In genomic region chr4:83485250-83485649, GRCm38 (mm10) we compare ENCODE assay signal across 7 mouse cellular contexts. TPM values are rescaled to one million over a fixed set of nuclear protein-coding genes. Genes with fewer than 3 reads are reported as not detected.
A peak's percentile ranks its signal among the peaks of the same experiment; 100 is the strongest.
DNase-seq lines count a peak whose midpoint lies in the region; ATAC-seq and TF ChIP-seq lines count a peak whose summit lies in the region.

No protein-coding gene starts in this region.

- H3K9ac ChIP-seq in lung, embryonic 16.5 days (ENCODE audit: low read length), result peak overlapping the region; percentile 84
- H3K9ac ChIP-seq in limb, embryonic 11.5 days (ENCODE audit: low read length), result peak overlapping the region; percentile 94

- H3K27me3 ChIP-seq in lung, embryonic 16.5 days (ENCODE audit: control insufficient read depth, insufficient read depth, low read depth, low read length), result no peaks in the 10 kb centered on the region
- H3K27me3 ChIP-seq in forebrain, embryonic 10.5 days (ENCODE audit: poor library complexity, severe bottlenecking), result no peaks in the 10 kb centered on the region
- H3K27me3 ChIP-seq in limb, embryonic 11.5 days (ENCODE audit: control insufficient read depth, insufficient read depth, low read length), result no peaks in the 10 kb centered on the region

- peaks cover 6% of the 10 kb centered on the region for H3K36me3 ChIP-seq in lung, embryonic 16.5 days (ENCODE audit: control insufficient read depth, insufficient read depth, low read length)
- peaks cover 45% of the 10 kb centered on the region for H3K36me3 ChIP-seq in forebrain, embryonic 10.5 days (replicated peaks)
- H3K36me3 ChIP-seq in limb, embryonic 11.5 days (ENCODE audit: control insufficient read depth, insufficient read depth, low read length), result peaks cover 5% of the 10 kb centered on the region; the same call in 1 of the 2 replicates

- no peak for TF ChIP-seq CTCF in olfactory bulb, adult 2 months (IDR thresholded peaks at IDR 0.05; ENCODE audit: insufficient read depth, low read depth, low read length)

- H3K9me3 ChIP-seq in lung, embryonic 16.5 days (ENCODE audit: control insufficient read depth, low read length), result no peaks in the 10 kb centered on the region
- H3K9me3 ChIP-seq in forebrain, embryonic 10.5 days, result no peaks in the 10 kb centered on the region
- H3K9me3 ChIP-seq in limb, embryonic 11.5 days (ENCODE audit: control insufficient read depth, low read length), result no peaks in the 10 kb centered on the region

- ATAC-seq in lung, embryonic 16.5 days (ENCODE audit: low read depth), result no peak
- no peak for ATAC-seq in limb, embryonic 11.5 days (ENCODE audit: insufficient number of reproducible peaks, low FRiP score, low TSS enrichment, low read depth)

- H3K4me2 ChIP-seq in lung, embryonic 16.5 days (ENCODE audit: low read depth, low read length), result peak overlapping the region; percentile 57
- H3K4me2 ChIP-seq in limb, embryonic 11.5 days (ENCODE audit: low read depth, severe bottlenecking), result peak overlapping the region; percentile 36

- H3K27ac ChIP-seq in lung, embryonic 16.5 days (ENCODE audit: low read length), result peak overlapping the region; percentile 96; the same call in 1 of the 2 replicates
- H3K27ac ChIP-seq in forebrain, embryonic 10.5 days, result peak overlapping the region; percentile 100
- H3K27ac ChIP-seq in limb, embryonic 11.5 days (replicated peaks; ENCODE audit: low read depth, low read length), result no peak overlapping the region
- peak overlapping the region; percentile 16; the same call in 1 of the 2 replicates for H3K27ac ChIP-seq in olfactory bulb, adult 2 months (ENCODE audit: insufficient read depth, low read depth, low read length)

- peaks cover 9% of the 10 kb centered on the region for H3K4me1 ChIP-seq in lung, embryonic 16.5 days (replicated peaks; ENCODE audit: control insufficient read depth, insufficient read depth, low read length)
- H3K4me1 ChIP-seq in forebrain, embryonic 10.5 days, result peaks cover 53% of the 10 kb centered on the region
- peaks cover 11% of the 10 kb centered on the region for H3K4me1 ChIP-seq in limb, embryonic 11.5 days (ENCODE audit: control insufficient read depth, insufficient read depth, low read length)
- peaks cover 8% of the 10 kb centered on the region; the same call in 1 of the 2 replicates for H3K4me1 ChIP-seq in olfactory bulb, adult 2 months (ENCODE audit: control insufficient read depth, insufficient read depth, low read length)

- peak overlapping the region; percentile 88 for H3K4me3 ChIP-seq in lung, embryonic 16.5 days (ENCODE audit: low read length)
- H3K4me3 ChIP-seq in forebrain, embryonic 10.5 days, result peak overlapping the region; percentile 94
- H3K4me3 ChIP-seq in limb, embryonic 11.5 days (ENCODE audit: low read depth, low read length), result peak overlapping the region; percentile 86
- H3K4me3 ChIP-seq in olfactory bulb, adult 2 months (ENCODE audit: insufficient read depth, low read depth, low read length), result peak overlapping the region; percentile 80

- WGBS in lung, embryonic 16.5 days, result 20% methylated on average over 12 of the region's 12 CpGs
- WGBS in forebrain, embryonic 10.5 days, result 33% methylated on average over 12 of the region's 12 CpGs
- 26% methylated on average over 12 of the region's 12 CpGs for WGBS in limb, embryonic 11.5 days
- 6% methylated on average over 12 of the region's 12 CpGs for WGBS in olfactory bulb, adult 2 months

- DNase-seq in lung, postnatal 14 days, result no peak
- DNase-seq in forebrain, embryonic 10.5 days (ENCODE audit: extremely low spot score, low spot score), result no peak
- DNase-seq in limb, embryonic 11.5 days (ENCODE audit: low spot score), result no peak
- DNase-seq in ovary, postnatal 14 days (ENCODE audit: low spot score), result no peak
- DNase-seq in kidney, postnatal 25 days, result no peak

- no peak for TF ChIP-seq POLR2A in olfactory bulb, adult 2 months (IDR thresholded peaks at IDR 0.05; ENCODE audit: insufficient read depth, low read depth, low read length)

RNA-seq across cellular contexts. Expression of gene Psip1, which starts 1.0 kb away (rescaled TPM):
- polyA plus RNA-seq in lung, embryonic 16.5 days (2015; fragmentation: Nextera tagmentation; extraction: Ambion mirVana), result 87.5 and 97.7 TPM in 2 replicates
- 334 and 356 TPM in 2 replicates for polyA plus RNA-seq in forebrain, embryonic 10.5 days (2016; fragmentation: Nextera tagmentation; extraction: Ambion mirVana)
- polyA plus RNA-seq in limb, embryonic 11.5 days (2014; fragmentation: Nextera tagmentation; extraction: Ambion mirVana), result 313 and 341 TPM in 2 replicates
- 311 TPM in 1 of 2 replicates, not detected in the other for polyA plus RNA-seq in olfactory bulb, adult 2 months (2012; ENCODE audit: insufficient read depth, insufficient read length, low replicate concordance, missing spikeins)

RNA-seq across cellular contexts. Expression of gene Ccdc171, which starts 40.1 kb away (rescaled TPM):
- polyA plus RNA-seq in lung, embryonic 16.5 days (2015; fragmentation: Nextera tagmentation; extraction: Ambion mirVana), result 3.4 and 4.5 TPM in 2 replicates
- 6.1 and 7.3 TPM in 2 replicates for polyA plus RNA-seq in forebrain, embryonic 10.5 days (2016; fragmentation: Nextera tagmentation; extraction: Ambion mirVana)
- polyA plus RNA-seq in limb, embryonic 11.5 days (2014; fragmentation: Nextera tagmentation; extraction: Ambion mirVana), result 5.2 and 5.9 TPM in 2 replicates
- not detected in 2 replicates for polyA plus RNA-seq in olfactory bulb, adult 2 months (2012; ENCODE audit: insufficient read depth, insufficient read length, low replicate concordance, missing spikeins)
